Mouse (Mus musculus): Measurements from ENCODE around the gene Ube2n.

Gene Ube2n

GRCm38 (mm10) chr10:95590196-95590595 is 75.3 kb downstream of the Ube2n start:
- no peak for DNase-seq (ENCODE audit: inconsistent age in 2 of 2, low spot score in 1 of 2)

GRCm38 (mm10) chr10:95591257-95591656 is 76.3 kb downstream of the Ube2n start:
- no peak for DNase-seq (ENCODE audit: inconsistent age in 2 of 2, low spot score in 1 of 2)

GRCm38 (mm10) chr10:95594414-95594813 is 79.5 kb downstream of the Ube2n start:
- DNase-seq (ENCODE audit: inconsistent age in 2 of 2, low spot score in 1 of 2), result no peak
